Mouse (Mus musculus) kidney, adult 2 months (tissue): Measurements from ENCODE around the gene Mreg.

ENCODE experiments used
- CTCF ChIP-seq: fragments of 200-500 bp; conservative IDR thresholded peaks from 2 replicates; pipeline ENCODE4 v1.5.1; 2011; ENCODE audit warnings: low read depth, mild to moderate bottlenecking, control low read depth, low read length, moderate library complexity, mixed read lengths; ENCODE audit not compliant: insufficient read depth, insufficient read length
- POLR2A ChIP-seq: fragments of 200-500 bp; IDR thresholded peaks from one replicate; pipeline ENCODE4 v1.6.1; 2011; ENCODE audit warnings: low read depth, low read length, control low read depth

DNA sequence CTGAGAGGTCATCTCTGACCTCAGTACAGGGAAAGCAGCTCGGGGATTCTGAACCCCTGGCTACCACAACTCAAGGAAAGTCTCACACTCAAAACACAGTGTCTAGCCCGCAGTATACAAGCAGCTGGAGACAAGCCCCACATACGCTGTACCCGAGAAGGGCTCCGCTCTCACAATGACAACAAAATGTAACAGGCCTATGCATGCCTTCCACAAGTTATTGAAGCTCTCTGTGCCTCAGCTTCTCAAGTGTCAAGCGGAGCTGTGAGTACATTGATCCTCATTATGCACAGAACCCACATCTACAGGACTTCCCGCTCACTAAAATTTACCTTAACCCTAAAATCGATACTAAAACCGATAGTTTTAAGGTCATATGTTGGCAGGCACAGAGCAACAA is 8.9 kb downstream of the Mreg start:
- TF ChIP-seq POLR2A: no peak
- TF ChIP-seq CTCF: no peak
